Mouse (Mus musculus) cerebellum, adult 9-10 months (tissue): ENCODE measurements around the gene Nom1.

Source experiments
- DNase-seq: peaks from one replicate; pipeline ENCODE4 v3.0.0; 2022

Gene Nom1

DNA sequence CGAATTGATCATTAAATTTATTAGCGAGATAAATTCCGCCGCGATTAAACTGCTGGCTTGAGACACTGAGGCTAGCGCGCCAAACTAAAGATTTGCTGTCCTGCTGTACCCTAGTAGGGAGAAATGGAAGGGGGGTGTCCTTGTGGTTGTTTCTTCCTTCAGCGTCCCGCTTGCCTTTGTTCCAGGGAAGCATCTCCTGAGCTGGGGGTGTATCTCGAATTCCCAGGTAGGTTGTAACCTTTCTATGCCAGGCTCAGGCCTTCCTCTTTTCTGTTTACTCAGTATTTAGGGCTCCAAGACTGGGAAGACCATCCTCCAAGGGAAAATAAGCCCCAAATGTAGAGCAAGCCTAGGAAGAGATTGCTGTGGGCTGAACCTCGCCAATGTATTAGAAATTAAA lies 36.9 kb downstream of the Nom1 start:
- DNase-seq, result no peak

DNA sequence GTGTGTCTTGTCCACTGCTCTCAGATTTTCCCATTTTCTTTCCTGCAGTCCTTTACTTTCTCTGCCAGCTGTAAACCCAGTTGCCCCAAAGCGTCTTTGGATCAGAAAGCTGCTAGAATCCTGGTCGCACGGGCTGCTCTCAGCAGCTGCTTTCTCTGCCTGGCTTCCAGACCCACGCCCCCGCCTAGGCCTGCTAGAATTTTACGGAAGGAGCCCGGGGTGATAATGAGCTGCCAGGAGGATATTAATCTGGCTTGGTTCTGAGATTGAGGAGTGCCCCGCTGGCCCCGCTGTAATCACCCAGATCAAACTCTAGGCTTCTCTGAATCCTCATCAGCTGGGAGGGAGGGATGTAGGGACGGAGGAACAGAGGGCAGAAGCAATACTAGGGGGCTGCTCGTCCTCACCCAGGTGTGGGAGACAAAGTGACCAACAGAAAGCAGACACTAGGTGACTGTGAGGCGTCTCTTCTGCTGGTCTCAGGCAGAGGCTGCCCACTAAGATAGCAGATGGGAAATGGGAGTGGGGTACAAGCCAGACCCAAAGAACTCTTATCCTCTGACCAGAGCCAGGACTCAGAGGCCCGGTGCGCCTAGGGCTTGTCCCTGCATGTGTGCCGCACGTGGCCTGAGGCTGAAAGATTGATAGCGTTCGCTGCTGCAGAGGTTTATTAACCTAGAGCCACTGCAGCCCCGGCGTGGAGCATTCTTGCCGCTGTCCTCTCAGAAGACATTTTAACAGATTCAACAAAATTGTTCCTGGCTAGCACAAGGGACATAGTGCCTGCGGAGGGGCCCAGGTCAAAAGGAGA lies 37.6 kb downstream of the Nom1 start:
- DNase-seq, result no peak

DNA sequence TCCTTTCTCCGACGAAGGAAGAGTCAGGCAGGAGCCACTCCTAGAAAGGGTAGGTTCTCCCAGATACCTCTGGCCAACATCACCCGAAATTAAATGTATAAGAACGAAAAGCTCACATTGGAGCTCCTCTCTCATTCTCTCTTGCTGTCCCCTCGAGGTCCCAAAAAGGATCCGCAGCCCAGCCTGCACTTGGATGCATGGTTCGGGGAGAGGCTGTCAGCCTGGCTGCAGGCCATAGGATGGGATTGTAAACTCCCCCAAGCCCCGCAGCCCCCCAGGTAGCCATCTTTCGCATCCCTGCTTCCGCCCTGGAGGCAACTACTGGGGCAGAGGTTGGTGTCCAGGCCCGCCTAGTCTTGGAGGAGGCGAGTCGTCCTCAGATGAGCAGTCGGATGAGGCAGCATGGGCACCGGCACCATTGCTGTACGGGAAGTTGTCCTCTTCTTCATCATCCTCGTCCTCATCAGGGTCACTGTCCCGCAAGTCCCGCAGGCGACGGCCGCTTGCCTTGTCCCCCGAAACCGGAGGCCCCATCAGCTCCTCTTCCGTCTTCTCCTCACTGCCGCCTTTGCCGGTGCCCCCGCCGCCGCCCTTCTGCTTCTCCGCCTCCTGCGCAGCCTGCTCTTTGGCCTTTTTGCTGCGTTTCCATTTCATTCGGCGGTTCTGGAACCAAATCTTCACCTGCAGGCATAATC lies 39.2 kb downstream of the Nom1 start:
- no peak for DNase-seq

DNA sequence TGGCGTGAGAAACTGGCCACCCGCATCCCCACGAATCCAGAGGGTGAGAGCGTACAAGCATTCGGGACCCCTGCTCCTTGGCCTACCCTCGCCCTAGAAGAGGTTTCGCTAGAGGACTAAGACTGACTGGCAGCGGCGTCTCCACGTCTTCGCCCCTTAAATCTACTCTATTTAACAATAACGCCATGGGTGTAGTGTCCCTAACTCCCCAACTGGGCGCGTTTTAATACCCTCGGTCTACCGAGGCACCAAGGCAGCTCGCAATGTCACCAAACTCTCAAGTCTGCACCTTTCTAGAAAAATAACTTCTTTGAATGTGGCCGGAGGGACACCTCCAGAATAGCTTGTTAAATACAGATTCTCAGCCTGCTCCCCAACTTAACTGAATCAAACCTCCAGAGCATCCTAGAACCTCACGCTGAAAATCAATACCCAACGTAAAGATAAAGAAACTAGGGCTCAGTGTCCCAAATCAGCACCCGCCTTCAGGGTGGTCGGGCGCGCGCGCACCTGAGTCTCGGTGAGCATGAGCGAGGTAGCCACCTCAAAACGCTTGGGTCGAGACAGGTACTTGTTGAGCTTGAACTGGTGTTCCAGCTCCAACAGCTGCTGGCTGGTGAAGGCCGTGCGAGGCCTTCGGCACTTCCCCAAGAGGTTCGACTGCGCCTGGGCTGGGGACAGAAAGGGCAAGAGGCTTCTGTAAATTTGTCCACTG lies 39.9 kb downstream of the Nom1 start:
- no peak for DNase-seq

DNA sequence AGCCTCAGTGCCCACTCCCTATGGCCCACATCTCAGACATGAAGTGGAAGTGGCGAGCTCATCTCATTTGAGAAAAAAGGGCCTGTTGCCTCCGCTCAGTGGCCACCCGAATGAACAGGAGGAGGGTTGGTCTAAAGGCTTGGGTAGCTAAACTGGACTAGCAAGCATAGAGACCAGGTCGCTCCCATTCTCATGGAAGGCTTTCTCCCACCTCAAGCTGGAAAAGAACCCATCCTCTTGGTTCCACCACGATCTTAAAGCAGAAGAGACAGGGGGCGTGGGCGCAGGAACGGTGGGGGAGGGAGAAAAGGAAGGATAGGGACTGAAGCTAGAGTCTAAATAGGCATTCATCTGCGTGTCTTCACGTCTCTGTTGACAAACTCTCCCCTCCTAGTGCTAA lies 40.6 kb downstream of the Nom1 start:
- no peak for DNase-seq

DNA sequence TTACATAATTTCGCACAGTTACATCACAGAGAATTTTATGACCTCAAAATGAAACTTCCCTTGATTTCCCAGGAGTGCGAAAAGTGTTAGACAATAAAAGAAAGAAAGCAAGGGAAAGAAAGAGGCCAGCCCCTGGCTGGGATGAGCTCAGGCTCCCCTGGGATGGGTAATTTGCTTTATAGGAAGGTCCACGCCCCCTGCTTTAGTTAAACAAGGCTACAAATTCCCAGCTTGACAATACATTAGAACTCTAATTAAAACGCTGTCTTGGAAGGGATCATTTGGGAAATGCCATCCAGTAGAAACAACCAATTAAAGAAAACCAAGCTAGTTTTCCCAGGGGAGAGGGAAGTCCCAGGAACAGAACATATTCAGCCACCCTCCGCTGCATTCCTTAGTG lies 41.1 kb downstream of the Nom1 start:
- DNase-seq, result no peak

DNA sequence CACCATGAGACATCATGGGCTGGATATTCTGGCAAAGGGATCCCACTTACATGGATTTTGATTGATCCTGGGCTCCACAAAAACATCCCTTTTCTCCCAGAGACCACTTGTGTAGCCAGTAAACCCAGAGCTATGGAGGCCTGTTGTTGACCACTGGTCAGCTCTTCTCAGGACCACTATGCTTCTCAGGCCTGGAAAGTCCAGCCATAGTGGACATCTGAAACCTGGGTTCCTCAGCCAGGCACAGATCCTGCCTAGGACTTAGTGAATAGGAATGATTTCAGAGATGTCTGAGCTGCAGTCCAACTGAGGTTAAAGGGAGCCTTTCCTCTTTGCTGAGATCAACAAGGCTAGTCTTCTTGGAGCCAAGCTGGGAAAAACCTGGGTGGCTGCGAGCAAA lies 41.6 kb downstream of the Nom1 start:
- no peak for DNase-seq

DNA sequence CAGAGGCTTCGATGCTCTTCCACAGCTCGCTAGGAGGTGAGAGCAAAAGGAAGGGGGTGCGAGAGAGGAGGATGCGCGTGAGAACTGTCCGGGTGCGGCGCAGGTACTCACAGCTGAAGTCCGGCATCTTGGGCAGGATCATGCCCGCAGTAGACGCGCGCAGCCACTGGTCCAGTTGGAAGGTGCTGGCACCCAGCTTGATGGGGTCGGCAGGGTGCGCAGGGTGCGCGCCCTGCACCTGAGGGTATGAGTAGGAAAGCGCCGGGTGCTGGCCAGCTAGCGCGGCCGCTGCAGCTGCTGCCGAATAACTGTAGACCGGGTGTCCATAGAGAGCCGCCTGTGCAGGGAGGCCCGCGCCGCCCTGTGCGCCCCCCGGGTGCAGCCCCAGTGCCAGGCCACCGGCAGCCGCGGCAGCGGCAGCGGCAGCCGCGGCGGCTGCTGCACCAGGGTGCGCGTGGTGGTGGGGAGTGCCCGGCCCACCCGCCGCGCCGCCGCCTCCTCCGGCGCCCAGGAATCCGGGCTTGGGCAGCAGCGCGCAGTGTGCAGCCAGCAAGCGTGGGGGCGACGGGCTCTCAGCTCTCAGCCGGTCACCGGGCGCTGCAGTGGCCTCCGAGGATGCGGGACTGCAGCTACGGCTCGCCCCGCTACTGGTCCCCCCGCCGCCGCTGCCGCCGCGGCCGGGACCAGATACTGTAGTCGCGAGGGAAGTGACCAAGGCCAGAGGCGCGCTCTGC lies 43.2 kb downstream of the Nom1 start:
- DNase-seq, result no peak

DNA sequence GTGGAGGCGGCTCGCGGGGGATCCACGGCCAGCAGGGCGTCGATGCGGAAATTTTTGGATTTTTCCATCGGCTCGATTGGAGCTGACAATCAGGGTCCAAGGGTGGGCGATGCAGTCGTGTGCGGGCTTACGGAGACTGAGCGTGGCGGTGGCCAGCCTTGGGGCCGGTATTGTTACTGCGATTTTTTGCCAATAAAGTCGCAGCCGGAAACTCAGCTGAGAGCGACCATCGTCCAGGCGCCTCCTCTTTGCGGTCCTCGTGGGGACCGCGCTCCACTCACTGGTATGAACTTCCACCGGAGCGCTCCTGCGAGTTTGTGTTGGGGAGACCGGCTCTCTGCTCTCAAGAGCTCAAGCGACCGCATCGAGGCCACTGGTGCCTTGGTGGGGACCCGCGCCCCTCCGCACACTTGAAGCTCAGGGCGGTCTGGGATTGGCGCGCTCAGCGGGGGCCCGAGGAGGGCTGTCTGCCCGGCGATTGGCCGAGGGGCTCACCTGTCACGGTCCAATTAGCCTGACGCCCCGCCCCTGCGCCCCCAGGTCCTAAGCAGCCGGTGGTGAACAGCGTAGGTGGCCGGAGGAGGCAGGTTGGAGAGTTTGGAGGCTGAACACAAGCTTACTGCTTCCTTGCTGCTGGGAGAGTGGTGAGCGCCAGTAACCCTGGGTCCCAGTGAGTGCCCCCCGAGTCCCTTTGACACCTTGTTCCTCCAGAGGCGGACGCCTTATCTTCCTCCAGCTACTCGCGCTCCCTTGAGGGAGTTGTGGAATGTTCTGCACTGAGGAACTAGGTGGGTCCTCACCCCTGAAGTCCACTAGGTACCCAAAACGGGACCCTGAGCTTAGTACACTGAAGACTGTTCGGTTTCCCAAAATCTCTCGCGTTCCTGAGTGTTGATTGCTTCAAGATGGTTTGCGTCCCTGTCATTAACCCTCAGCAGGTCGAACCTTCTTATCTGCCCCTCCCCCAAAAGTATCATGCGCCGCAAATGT lies 44.0 kb downstream of the Nom1 start, which contains the start of gene Mnx1:
Mnx1 (minus strand) TSS at position 263 of the 990 bp plus-strand sequence.
- DNase-seq, result no peak

DNA sequence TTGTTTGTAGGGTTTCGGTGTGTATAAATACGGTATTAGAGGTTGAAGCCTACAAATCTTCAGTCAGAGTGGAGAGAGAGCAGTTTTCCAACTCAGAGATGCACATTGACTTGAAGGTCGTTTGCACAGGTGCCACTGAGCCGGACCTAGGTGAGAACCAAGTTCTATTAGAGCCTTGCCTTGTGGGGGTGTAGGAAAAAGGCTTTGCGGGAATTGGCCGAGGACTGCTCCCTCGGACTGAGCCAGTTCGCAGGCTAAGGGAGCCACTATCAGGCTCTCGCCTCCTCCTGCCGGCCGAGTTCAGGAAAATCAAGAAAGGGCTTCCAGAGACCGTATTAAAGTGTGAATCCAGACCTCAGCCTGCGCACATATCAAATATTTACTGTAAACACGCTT lies 44.7 kb downstream of the Nom1 start:
- DNase-seq, result no peak

DNA sequence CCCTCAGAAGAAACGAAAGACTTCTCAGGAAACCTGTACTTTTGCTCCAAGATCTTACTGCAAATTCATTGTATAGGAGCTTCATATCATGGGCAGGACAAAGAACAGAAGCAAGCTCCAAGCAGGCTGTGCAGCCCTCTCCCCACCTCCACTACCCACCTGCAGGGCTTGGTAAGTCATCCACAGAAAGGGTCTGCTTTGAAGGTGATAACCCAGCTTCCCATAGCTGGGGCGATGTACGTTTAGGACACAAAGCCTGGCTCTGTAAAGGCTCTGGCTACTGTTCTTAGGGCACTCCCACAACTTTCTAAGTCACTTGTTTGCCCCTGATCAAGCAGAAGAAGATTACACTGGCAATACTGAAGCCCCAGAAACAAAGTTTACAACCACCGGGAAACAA lies 49.3 kb downstream of the Nom1 start:
- no peak for DNase-seq

DNA sequence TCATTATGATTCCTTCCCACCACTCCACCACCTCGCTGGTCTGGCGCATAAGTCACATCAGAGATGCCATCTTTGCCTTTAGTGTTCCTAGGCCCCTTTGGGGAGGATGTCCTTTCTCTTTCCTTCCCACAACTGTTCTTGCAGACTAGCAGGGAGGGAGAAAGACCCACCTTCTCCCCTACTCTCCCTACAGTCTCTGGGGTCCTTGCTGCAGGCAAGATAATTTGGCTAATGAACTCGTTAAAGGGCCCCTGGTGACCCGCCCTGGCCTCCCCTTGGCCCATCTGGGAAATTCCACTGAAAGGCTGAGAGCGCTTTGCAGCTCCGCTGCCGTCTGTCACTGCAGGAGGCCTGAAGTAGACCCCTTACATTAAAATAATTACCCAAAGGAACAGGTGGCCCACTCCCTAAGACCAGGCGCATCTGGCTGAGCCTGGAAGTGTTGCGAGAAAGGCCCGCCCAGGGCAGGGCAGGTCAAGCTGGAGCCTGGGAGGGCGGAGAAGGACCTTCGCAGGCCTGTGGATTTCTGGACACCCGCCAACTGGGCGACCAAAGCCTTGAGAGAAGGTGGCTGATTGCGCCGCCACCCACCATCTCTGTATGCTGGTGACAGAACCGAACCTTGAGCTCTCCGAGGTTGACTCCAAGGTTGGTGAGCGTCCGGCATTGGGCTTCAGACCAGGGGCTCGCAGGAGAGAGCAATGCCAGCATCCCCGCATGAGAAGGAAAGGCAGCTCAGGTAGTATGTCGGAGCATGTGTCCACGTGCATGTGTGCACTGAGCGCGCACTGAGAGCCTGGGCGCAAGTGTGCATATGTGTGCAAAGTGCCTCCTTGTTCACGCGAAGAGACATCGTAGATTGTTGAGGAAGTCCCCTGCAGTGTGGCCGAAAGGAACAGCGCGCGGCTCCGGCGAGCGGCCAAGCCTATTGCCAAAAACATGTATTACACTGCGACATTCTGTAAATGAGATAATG lies 50.8 kb downstream of the Nom1 start:
- no peak for DNase-seq

DNA sequence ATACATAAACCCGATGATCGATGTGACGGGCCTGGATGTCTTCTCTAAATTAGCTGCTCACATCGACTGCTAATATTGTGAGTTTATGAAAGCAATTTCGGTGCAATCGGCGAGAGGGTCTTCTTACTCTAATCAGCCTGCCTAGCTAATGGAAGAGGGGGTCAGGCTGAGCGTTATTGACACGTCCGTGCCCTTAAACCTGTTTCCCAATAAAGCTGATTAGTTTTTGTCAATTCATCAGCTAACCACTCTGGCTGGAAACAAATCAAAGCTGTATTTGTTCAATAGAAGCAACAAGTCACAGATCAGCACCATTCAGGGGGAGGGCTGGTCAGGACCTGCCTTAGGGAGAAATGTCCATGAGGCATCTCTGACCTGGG lies 51.5 kb downstream of the Nom1 start:
- DNase-seq, result no peak

DNA sequence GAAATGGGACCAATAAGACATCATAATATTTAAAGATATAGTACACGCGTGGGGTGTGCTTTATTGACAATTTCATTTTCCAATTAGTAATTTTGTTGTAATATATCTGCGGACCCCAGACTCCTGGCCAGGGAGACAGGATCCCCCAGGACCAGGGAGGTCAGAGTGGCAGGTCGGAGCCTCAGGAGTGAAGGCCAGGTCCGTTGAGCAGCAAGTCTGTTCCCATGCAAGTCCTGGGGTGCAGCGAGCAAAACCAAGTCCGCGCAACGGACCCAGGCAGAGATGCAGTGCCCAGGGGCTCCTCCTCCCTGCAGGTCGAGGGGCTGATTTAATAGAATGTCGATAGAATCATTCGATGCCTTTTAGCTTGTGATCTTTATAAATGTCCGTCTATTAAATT lies 52.9 kb downstream of the Nom1 start:
- DNase-seq, result no peak

DNA sequence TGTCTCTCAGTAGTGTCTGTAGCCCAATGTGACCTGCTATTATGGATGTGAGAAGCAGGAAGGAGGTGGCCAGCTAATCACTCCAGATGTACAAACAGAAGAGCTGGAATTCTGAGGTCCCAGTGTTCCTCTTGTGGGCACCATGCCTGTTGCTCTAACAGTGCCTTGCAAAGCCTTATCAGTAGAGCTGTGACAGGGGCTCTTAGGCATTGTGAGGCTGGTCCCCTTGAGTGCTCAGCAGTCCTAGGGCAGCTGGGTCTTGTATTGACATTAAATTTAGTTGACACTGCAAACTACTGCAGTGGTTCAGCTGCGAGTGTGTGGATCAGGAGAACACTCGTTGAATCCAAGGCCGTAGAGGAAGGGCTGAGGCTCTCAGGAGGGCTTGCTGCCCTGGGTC lies 72.5 kb downstream of the Nom1 start:
- DNase-seq, result no peak
